Mouse (Mus musculus) lung, adult 2 months (tissue): ENCODE results near the gene BC005537.

ENCODE experiments used
- CTCF ChIP-seq: fragments of 200-500 bp; IDR thresholded peaks from 2 replicates; pipeline ENCODE4 v1.5.1; 2011; ENCODE audit warnings: mild to moderate bottlenecking, low read length, control low read depth; ENCODE audit not compliant: insufficient read depth
- POLR2A ChIP-seq: fragments of 200-500 bp; IDR thresholded peaks from 2 replicates; pipeline ENCODE4 v1.6.1; 2011; ENCODE audit warnings: low read depth, mild to moderate bottlenecking, control low read depth, low read length, borderline replicate concordance; ENCODE audit errors: extremely low read depth

DNA sequence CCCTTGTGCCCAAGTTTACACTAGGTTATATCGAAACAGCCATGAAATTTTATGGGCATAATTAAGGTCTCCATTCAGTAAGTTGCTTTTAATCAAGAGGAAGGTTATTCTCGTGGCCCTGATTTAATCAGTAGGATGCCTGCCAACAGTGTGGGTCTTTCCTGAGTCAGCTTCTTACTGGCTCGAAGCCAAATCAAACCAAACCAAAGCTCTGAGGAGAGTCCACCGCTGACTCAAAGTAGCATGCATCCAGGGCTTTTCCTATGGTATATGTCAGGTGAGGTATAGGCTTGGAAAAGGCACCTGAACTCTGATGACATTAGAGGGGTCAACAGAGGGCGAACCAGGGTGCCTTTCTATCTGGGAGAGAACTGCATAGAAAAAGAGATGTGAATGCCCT is 19.5 kb upstream of the BC005537 start:
- TF ChIP-seq CTCF (no peak), POLR2A (no peak)
